Mouse (Mus musculus) yolk sac, embryonic 10.5 days (tissue): ENCODE results near the gene Tmigd3.

Experiments used
- DNase-seq: peaks from one replicate; pipeline ENCODE4 v3.0.0-alpha.2; 2017; ENCODE audit warnings: low spot score

The Tmigd3 gene

DNA sequence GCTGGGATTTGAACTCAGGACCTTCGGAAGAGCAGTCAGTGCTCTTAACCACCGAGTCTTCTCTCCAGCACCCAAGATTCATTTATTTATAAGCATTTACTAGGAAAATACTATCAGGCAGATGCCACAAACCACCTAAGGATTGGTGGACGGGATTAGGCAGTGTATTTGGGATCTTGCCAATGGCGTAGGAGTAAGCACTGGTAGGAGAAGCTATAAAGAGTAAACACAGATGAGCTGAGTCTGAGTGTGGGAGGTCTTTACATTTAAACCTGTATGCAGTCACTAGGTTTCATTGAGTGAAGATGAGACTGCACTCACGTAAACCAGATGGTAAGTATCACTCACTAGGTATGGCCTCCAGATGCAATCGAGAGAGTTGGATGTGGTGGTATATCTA lies 63.2 kb downstream of the Tmigd3 start:
- DNase-seq: no peak

DNA sequence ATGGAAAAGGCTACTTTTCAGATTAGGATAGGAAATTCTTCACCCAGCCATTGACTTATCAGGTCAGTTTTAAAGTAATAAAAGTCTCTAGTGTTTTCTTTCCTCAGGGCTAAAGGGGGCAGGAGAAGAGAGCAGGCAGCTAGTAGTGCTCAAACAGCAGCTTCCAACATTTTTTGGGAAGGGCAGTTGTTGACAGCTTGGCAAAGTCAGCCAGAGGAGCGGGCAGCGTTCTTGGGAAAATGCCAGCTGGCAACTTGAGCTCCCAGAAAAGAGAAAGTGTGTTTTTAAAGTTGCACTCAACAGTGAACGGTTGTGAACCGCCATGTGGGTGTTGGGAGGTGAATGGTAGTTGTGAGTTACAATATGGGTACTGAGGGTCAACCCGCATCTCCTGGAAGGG lies 64.3 kb downstream of the Tmigd3 start:
- DNase-seq: no peak

DNA sequence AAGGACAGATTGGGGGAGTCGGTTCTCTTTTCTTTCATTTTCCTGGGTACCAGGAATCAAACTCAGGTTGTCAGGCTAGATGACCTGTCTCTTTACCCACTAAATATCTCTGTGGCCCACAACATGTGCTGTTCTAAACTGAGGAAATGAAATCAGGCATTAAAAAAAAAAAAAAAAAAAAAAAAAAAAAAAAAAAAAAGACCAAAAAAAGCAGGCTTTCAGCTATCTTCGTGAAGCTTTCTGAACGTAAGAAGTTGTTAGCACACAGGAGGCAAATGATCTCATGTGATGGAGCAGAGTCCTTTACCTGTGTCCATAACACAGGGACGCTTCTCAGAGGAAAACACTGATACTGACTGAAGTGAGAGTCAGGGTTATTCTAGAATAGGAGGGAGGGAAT lies 65.4 kb downstream of the Tmigd3 start:
- DNase-seq: no peak

DNA sequence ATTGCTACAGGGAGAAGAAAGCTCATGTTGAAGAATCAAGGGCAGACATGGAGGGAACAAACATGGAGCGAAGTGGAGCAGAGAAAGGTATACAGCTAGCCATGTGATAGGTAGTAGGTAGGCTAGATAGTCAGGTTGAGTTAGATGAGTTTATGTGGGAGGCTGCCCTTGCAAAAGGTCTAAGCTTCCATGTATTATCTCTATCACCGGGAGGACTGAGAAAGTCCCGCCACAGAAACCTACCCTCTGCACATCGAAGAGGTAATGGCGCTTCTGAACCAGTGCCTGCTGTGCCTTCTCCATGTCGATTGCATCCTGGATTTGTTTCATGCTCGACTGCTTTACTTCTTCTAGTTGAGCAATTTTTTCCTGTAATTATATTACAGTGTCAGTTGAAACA lies 80.6 kb downstream of the Tmigd3 start:
- no peak for DNase-seq

DNA sequence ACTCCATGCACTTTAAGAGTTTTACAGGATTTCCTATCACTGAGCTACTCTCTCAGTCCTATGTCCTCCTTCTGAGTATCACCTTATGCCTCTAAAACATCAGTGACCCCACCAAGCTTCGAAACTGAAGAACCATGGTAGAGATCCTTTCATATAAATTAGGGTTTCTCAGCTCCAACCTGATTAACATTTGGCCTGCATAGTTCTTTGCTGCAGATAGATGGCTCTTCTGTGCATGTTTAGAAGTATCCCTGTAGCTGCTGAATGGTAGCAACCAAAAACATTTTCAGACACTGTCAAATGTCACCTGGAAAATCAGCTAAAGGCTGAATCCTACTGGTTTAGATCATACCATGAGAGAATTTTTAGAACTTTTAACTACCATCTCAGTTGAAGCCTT lies 86.5 kb downstream of the Tmigd3 start:
- DNase-seq: no peak

DNA sequence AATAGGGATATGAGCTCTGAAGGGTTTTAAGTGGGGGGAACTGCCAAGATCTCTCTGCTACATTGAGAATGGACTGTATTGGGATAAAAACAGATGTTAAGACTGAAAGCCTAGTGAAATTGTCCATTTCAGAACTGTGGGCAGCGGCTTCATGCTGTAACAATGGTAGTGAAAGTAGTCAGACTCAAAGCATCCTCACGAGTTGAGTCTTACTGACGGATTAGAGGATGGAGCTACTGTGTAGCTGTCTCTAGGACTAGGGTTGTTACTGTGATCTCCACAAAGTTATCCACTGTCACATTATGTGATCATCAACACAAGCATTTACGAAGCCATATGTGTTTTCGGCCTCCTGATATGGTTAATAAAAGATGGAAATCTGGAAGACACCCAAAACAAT lies 87.5 kb downstream of the Tmigd3 start:
- no peak for DNase-seq

DNA sequence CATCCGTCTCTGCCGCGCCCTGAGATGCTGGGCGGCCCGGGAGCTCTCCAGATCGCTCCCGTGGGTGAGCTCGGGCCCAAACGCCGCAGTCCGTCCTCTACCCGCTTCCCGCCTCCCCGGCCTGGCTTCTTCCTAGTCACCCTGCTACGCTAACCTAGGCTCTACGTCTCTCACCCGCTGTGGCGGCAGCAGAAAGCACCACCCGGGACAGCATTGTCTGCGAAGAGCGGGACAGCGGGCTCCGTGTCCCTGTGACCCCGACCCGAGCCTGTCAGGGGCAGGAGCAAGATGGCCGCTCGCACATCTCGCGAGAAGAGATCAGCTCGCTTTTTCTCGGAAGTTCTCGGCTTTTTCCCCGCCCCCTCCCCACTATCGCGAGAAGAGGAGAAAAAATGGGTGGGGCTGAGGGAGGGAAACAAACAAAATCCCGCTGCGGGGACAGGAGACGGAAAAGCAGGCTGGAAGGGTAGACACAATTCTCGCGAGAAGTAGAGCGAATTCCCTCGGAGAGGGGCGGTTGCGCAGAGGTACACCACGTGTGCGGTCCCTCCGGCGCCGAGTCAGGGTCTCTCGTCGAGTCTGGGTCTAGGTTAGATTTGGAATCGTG lies 88.4 kb downstream of the Tmigd3 start, which contains the start of gene Wdr77:
Wdr77 (plus strand) TSS at position 396 of the 607 bp plus-strand sequence.
- DNase-seq: peak; percentile 99

DNA sequence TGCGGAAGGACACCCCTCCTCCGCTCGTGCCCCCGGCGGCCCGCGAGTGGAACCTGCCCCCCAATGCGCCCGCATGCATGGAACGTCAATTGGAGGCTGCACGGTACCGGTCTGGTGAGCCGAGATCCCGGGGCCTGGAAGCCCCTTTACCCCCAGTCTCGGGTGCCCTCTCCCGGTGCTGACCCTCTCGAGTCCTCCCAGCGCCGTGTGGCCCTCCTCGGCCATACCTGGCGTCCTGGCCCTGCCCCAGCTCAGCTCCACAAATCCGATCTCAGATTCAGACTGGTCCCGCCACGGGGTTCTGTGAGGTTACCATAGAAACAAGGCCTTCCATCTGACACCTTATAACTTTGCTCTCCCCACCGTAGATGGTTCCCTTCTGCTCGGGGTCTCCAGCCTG lies 88.9 kb downstream of the Tmigd3 start:
- no peak for DNase-seq

DNA sequence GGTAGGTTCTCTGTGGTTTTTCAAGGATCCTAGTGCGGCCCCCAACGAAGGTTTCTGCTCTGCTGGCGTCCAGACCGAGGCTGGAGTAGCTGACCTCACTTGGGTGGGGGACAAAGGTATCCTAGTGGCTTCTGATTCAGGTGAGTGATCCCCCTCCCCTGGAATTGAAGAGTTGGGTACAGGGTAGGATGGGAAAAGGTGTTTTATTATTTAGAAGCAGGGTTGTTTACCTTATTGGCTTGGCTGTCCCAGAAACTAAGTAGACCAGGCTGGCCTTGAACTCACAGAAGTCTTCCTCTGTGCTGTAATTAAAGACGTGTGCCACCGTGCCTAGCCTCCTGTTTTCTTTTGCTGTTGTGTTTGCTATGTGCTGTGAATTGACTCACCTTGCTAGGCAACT lies 89.3 kb downstream of the Tmigd3 start, which contains the start of gene Atp5f1:
Atp5f1 (minus strand) TSS at position 101 of the 400 bp plus-strand sequence.
- DNase-seq: no peak

DNA sequence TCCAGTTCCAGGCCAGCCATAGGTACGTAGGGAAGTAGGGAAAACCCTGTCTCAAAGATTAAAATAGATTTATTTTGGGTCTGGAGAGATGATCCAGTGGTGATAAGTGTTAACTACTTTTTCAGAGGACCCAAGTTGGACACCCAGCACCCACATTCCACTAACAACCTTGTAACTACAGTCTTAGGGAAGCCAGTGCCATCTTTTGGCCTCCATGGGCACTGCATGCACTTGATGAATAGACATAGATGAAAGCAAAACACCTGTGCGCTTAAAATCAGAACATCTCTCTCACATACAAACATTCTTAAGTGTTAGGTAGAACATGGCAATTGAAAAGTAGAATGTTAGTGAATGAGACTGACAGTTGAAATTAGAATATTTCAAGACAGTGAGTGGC lies 90.0 kb downstream of the Tmigd3 start:
- DNase-seq: no peak

DNA sequence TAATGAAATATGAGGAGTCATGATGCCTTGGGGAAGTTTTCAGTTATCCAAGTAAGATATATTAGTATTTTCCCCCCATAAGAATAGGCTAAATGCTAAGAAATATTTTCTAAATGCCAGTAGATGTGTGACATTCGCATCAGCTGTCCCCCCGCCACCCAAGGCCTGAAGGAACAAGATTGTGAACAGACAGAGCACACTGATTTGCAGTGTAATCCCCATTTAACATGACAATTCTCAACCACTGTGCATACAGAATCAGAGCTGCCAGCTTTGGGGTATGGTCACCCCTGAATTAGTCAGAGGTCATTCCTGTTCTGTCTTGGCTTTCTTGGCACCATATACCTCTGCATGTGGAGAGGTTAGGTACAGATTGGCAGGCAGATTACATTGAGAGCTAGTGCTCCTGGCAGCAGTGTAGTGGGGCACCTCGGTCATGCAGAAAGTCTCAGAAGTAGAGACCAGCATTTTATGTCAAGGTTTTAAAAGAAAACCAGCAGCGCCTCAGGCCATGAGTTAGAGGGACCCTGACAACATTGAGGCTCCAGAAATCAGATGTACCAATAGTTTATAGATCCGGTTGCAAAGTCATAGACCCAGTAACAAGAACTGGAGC lies 101.2 kb downstream of the Tmigd3 start:
- no peak for DNase-seq

DNA sequence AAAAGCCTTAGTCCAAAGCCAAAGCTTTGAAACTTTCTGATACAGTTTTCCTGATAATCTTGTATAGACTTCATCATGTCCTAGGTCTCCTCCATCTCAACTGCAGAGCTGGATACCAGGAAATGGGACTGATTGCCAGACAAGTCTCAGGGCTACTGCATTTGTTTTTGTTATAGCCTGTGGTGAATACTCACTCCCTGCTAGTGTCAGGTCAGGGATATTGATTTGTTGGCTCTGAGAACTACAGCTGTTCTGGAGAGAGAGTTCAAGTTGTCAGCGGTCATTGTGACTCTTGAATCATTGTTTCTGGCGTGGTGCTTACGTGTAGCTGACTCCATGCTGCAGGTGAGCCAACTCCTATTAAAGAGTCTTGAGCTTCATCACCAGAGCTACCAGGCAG lies 102.7 kb downstream of the Tmigd3 start, which contains the start of gene Ovgp1:
Ovgp1 (plus strand) TSS at position 301 of the 400 bp plus-strand sequence.
- no peak for DNase-seq
